ENCODE assay signal across 8 mouse cellular contexts in the genomic region with DNA sequence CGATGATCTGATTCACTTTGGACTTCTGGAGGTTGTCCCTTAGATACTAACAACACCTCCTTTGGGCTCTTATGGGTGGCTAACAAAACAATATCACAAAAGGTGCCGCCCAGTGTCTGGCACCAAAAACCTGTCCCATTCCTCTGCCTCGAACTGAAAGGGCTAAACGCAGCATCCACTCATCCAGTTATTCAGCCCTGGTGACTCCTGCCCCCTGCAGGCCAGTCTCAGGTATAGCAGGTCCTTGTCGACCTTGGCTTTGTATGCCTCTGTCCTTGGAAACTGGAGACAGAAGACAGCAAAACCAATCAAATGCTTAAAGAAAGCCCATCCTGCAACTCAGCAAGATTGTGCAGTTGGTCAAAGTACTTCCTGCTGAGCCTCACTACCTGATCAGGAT. TPM values are rescaled to one million over a fixed set of nuclear protein-coding genes. Genes with fewer than 3 reads are reported as not detected.
DNase-seq lines count a peak whose midpoint lies in the region; TF ChIP-seq lines count a peak whose summit lies in the region.
"Had no signal": no experiment of that assay in that cellular context is flagged by ENCODE, and none has a peak within 500 bp of the region (broad histone marks: within the 10 kb centered on the region; RNA-seq: fewer than 3 reads in every experiment).

No protein-coding gene starts in this region.

- peak; percentile 82 for TF ChIP-seq CTCF in kidney, adult 2 months (conservative IDR thresholded peaks at IDR 0.05; ENCODE audit: insufficient read depth, insufficient read length, low read depth, low read length)

- 49% methylated on average over 5 of the region's 5 CpGs for WGBS in kidney, adult 2 months

- no peak overlapping the region for H3K4me3 ChIP-seq in kidney, adult 2 months (ENCODE audit: insufficient read depth, low read depth, low read length)
- H3K4me3 ChIP-seq: erythroblast, embryonic 14.5 days had no signal

- H3K4me1 ChIP-seq in kidney, adult 2 months (ENCODE audit: control insufficient read depth, insufficient read depth, low read length) = 0 out of 2 replicates have a peak, but pooled peaks cover 3% of the 10 kb centered on the region

- peak; percentile 62 for DNase-seq in kidney, adult 2 months
- DNase-seq in kidney, adult 11 months = no peak
- peak; percentile 89 for DNase-seq in ES-CJ7 (ENCODE audit: low read depth, low spot score)
- DNase-seq in brain, adult 2 months (ENCODE audit: low read depth, low spot score) = peak; percentile 77
- DNase-seq in kidney, postnatal 36 days = peak; percentile 36 to 68
- peak; percentile 77 for DNase-seq in splenic B cell, adult 2 months (ENCODE audit: low read depth, low spot score)
- DNase-seq in left cerebral cortex, adult 18-20 months (ENCODE audit: low spot score in 2 of 2) = no peak

- H3K27ac ChIP-seq in kidney, adult 2 months (ENCODE audit: insufficient read depth, low read depth, low read length) = no peak overlapping the region

- TF ChIP-seq POLR2A in kidney, adult 2 months (IDR thresholded peaks at IDR 0.05; ENCODE audit: low read depth, low read length) = no peak

- no peaks in the 10 kb centered on the region; the same call in 1 of the 2 replicates for H3K27me3 ChIP-seq in kidney, adult 2 months (replicated peaks; ENCODE audit: control insufficient read depth, insufficient read depth, low read length)
- H3K27me3 ChIP-seq in splenic B cell, adult 2 months (ENCODE audit: control insufficient read depth, insufficient read depth, low read length, poor library complexity, severe bottlenecking) = no peaks in the 10 kb centered on the region

- no peaks in the 10 kb centered on the region for H3K36me3 ChIP-seq in kidney, adult 2 months (ENCODE audit: control insufficient read depth, insufficient read depth, low read length)
- no peaks in the 10 kb centered on the region for H3K36me3 ChIP-seq in splenic B cell, adult 2 months (ENCODE audit: control insufficient read depth, insufficient read depth, low read length, poor library complexity, severe bottlenecking)

RNA-seq across cellular contexts. Expression of gene Cabp1, which starts 5.4 kb away (rescaled TPM):
- polyA plus RNA-seq in kidney, adult 2 months (2012; rRNA removed) = 1.7 and 2.6 TPM in 2 replicates
- total RNA-seq in left cerebral cortex, adult 18-20 months (2021) = 100 to 1,000 TPM; 288 to 320 TPM
- polyA plus RNA-seq: erythroblast, embryonic 14.5 days had no signal

RNA-seq across cellular contexts. Expression of gene Mlec, which starts 30.8 kb away (rescaled TPM):
- polyA plus RNA-seq in kidney, adult 2 months (2012; rRNA removed) = 202 and 209 TPM in 2 replicates
- 10 to 100 TPM; 88.6 to 93.5 TPM for total RNA-seq in left cerebral cortex, adult 18-20 months (2021)

RNA-seq across cellular contexts. Expression of gene Pop5, which starts 46.8 kb away (rescaled TPM):
- polyA plus RNA-seq in kidney, adult 2 months (2012; rRNA removed) = 132 and 160 TPM in 2 replicates
- total RNA-seq in left cerebral cortex, adult 18-20 months (2021) = 100 to 1,000 TPM in 1 of 2 experiments, 10 to 100 TPM in 1; 95.9 to 111 TPM

RNA-seq across cellular contexts. Expression of gene Unc119b, which starts 54.0 kb away (rescaled TPM):
- 138 and 141 TPM in 2 replicates for polyA plus RNA-seq in kidney, adult 2 months (2012; rRNA removed)
- total RNA-seq in left cerebral cortex, adult 18-20 months (2021) = 10 to 100 TPM; 28.8 to 28.9 TPM

Comparison
In these comparisons a context has a peak if more than half of its experiments do, and no peak if none do; other contexts are left out.
1. DNase-seq: peak in kidney, adult 2 months (single experiment), ES-CJ7 (single experiment), brain, adult 2 months (single experiment), kidney, postnatal 36 days (2 of 2) and splenic B cell, adult 2 months (single experiment); none in kidney, adult 11 months (single experiment) and left cerebral cortex, adult 18-20 months (0 of 2).